Mouse (Mus musculus): ENCODE results near the gene Smim13. TPM values are rescaled to one million over a fixed set of nuclear protein-coding genes. Genes with fewer than 3 reads are reported as not detected.
"Not testable (repeated sequence)": the region's sequence is repeated elsewhere in the genome, so short reads cannot be mapped to it uniquely, and the experiment has no call there.

The Smim13 gene
- polyA plus RNA-seq, 1 experiment from 2014 or later: 13.5 TPM

GRCm38 (mm10) chr13:41256962-41257361, 7.3 kb downstream of the Smim13 start:
- H3K27ac ChIP-seq (ENCODE audit: low read length): no peak overlapping the region
- no peaks in the 10 kb centered on the region for H3K36me3 ChIP-seq (ENCODE audit: control insufficient read depth, insufficient read depth, low read length)
- no peaks in the 10 kb centered on the region for H3K9me3 ChIP-seq (ENCODE audit: control insufficient read depth, low read depth, low read length)
- no peak for ATAC-seq (ENCODE audit: insufficient number of reproducible peaks, insufficient read depth, low FRiP score, low read depth)
- H3K4me3 ChIP-seq (ENCODE audit: low read depth, low read length): no peak overlapping the region
- no peaks in the 10 kb centered on the region for H3K4me1 ChIP-seq (ENCODE audit: control insufficient read depth, insufficient read depth, low read length)
- no peak overlapping the region for H3K4me2 ChIP-seq (replicated peaks; ENCODE audit: low read depth, low read length)
- H3K9ac ChIP-seq (replicated peaks; ENCODE audit: low read depth, low read length): no peak overlapping the region
- 89% methylated on average over 3 of the region's 3 CpGs for WGBS
- H3K27me3 ChIP-seq (ENCODE audit: control insufficient read depth, insufficient read depth, low read length): no peaks in the 10 kb centered on the region

- Histone ChIP-seq H3K27me3 (ENCODE audit: control insufficient read depth, insufficient read depth, low read length) (no peaks in the 10 kb centered on the region), H3K27ac (ENCODE audit: low read length) (no peak overlapping the region), H3K9me3 (ENCODE audit: control insufficient read depth, low read depth, low read length) (no peaks in the 10 kb centered on the region), H3K4me3 (ENCODE audit: low read depth, low read length) (no peak overlapping the region), H3K9ac (replicated peaks; ENCODE audit: low read depth, low read length) (no peak overlapping the region), H3K4me1 (ENCODE audit: control insufficient read depth, insufficient read depth, low read length) (no peaks in the 10 kb centered on the region), H3K36me3 (ENCODE audit: control insufficient read depth, insufficient read depth, low read length) (no peaks in the 10 kb centered on the region), H3K4me2 (replicated peaks; ENCODE audit: low read depth, low read length) (no peak overlapping the region)
- WGBS: 83% methylated on average over 4 of the region's 4 CpGs
- no peak for ATAC-seq (ENCODE audit: insufficient number of reproducible peaks, insufficient read depth, low FRiP score, low read depth)
These were observed 8.2 kb downstream of the Smim13 start for GRCm38 (mm10) chr13:41257851-41258250.

DNA sequence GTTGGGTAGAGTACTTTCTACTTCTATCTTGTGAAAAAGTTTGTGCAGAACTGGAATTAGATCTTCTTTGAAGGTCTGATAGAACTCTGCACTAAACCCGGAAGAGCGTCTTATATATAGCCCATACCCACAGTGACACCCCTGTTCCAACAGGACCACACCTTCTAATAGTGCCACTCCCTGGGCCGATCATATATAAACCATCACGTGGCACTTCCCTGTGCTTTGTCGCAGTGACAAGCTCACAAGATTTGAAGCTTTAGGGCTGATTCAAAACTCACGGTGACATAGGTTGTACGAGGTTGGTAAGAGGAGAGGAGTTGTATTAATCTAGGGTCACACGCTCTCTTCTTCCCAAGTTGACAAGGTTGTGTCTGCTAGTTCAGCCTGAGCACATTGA, 12.0 kb downstream of the Smim13 start:
- H3K36me3 ChIP-seq (ENCODE audit: control insufficient read depth, insufficient read depth, low read length); H3K4me2 ChIP-seq (replicated peaks; ENCODE audit: low read depth, low read length); H3K4me1 ChIP-seq (ENCODE audit: control insufficient read depth, insufficient read depth, low read length); H3K27ac ChIP-seq (ENCODE audit: low read length); H3K9ac ChIP-seq (replicated peaks; ENCODE audit: low read depth, low read length); H3K9me3 ChIP-seq (ENCODE audit: control insufficient read depth, low read depth, low read length); ATAC-seq (ENCODE audit: insufficient number of reproducible peaks, insufficient read depth, low FRiP score, low read depth); H3K27me3 ChIP-seq (ENCODE audit: control insufficient read depth, insufficient read depth, low read length); H3K4me3 ChIP-seq (ENCODE audit: low read depth, low read length): not testable (repeated sequence)
- WGBS: 89% methylated on average over 8 of the region's 8 CpGs

DNA sequence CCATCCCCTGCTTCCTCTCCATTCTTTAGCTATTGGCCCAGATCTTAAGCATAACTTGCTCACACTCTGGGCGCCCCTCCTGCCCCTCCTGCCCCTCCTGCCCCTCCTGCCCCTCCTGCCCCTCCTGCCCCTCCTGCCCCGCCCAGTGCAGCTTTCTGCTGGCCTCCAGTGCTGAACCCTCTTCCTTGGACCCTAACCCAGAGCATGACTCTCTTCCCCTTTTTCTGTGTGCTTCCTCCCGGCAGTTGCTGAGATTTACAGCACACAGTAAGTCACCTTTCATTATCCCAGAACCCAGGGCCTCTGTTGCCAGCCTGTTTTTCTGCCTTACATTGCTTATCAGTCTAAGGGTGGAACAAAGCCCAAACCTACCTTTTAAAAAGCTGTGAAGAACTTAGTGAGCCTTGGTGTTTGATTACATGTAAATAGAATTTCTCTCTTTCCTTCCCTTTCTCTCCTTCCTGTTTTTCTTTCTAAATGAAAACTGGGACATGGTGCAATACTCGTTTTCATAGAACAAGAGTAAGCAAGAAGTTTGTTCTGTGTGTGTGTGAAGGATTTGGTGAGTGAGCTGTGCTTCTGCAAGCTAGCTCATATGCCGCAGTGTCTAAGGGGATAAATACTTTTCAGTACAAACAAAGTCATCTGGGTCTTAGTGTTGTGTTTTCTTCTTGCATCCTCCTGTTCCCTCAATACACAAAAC, 13.8 kb downstream of the Smim13 start:
- Histone ChIP-seq H3K9me3 (ENCODE audit: control insufficient read depth, low read depth, low read length) (peaks cover 6% of the 10 kb centered on the region; the same call in 1 of the 2 replicates), H3K27ac (ENCODE audit: low read length) (no peak overlapping the region), H3K36me3 (ENCODE audit: control insufficient read depth, insufficient read depth, low read length) (no peaks in the 10 kb centered on the region), H3K4me3 (ENCODE audit: low read depth, low read length) (no peak overlapping the region), H3K9ac (replicated peaks; ENCODE audit: low read depth, low read length) (no peak overlapping the region), H3K4me2 (replicated peaks; ENCODE audit: low read depth, low read length) (no peak overlapping the region), H3K27me3 (ENCODE audit: control insufficient read depth, insufficient read depth, low read length) (no peaks in the 10 kb centered on the region), H3K4me1 (ENCODE audit: control insufficient read depth, insufficient read depth, low read length) (no peaks in the 10 kb centered on the region)
- ATAC-seq (ENCODE audit: insufficient number of reproducible peaks, insufficient read depth, low FRiP score, low read depth): no peak
- 80% methylated on average over 5 of the region's 5 CpGs for WGBS

GRCm38 (mm10) chr13:41267827-41268408, 18.3 kb downstream of the Smim13 start:
- 45% methylated on average over 7 of the region's 7 CpGs for WGBS

GRCm38 (mm10) chr13:41273927-41274650, 24.4 kb downstream of the Smim13 start, which contains the start of gene Gm17364:
Gene Gm17364 (minus strand): TSS chr13:41273977.
- no peak within 1 kb of the TSS for H3K9ac ChIP-seq (replicated peaks; ENCODE audit: low read depth, low read length)
- H3K4me3 ChIP-seq (ENCODE audit: low read depth, low read length): no peak within 1 kb of the TSS
- no peak within 1 kb of the TSS for H3K4me2 ChIP-seq (replicated peaks; ENCODE audit: low read depth, low read length)
- no peak for ATAC-seq (ENCODE audit: insufficient number of reproducible peaks, insufficient read depth, low FRiP score, low read depth)
- WGBS: 93% methylated on average over 10 of the region's 10 CpGs
- H3K9me3 ChIP-seq (ENCODE audit: control insufficient read depth, low read depth, low read length): no peaks in the 10 kb centered on the region
- no peak within 1 kb of the TSS for H3K27ac ChIP-seq (ENCODE audit: low read length)
- H3K36me3 ChIP-seq (ENCODE audit: control insufficient read depth, insufficient read depth, low read length): peaks cover 3% of the 10 kb centered on the region; the same call in 1 of the 2 replicates
- no peaks in the 10 kb centered on the region for H3K27me3 ChIP-seq (ENCODE audit: control insufficient read depth, insufficient read depth, low read length)
- H3K4me1 ChIP-seq (ENCODE audit: control insufficient read depth, insufficient read depth, low read length): no peaks in the 10 kb centered on the region

More at GRCm38 (mm10) chr13:41267827-41268408, 18.3 kb downstream of the Smim13 start:
- no peak overlapping the region for H3K9ac ChIP-seq (replicated peaks; ENCODE audit: low read depth, low read length)
- ATAC-seq (ENCODE audit: insufficient number of reproducible peaks, insufficient read depth, low FRiP score, low read depth): no peak
- H3K9me3 ChIP-seq (ENCODE audit: control insufficient read depth, low read depth, low read length): peaks cover 6% of the 10 kb centered on the region; the same call in 1 of the 2 replicates
- H3K4me3 ChIP-seq (ENCODE audit: low read depth, low read length): no peak overlapping the region
- H3K27me3 ChIP-seq (ENCODE audit: control insufficient read depth, insufficient read depth, low read length): no peaks in the 10 kb centered on the region
- no peak overlapping the region for H3K4me2 ChIP-seq (replicated peaks; ENCODE audit: low read depth, low read length)
- H3K36me3 ChIP-seq (ENCODE audit: control insufficient read depth, insufficient read depth, low read length): no peaks in the 10 kb centered on the region
- H3K4me1 ChIP-seq (ENCODE audit: control insufficient read depth, insufficient read depth, low read length): no peaks in the 10 kb centered on the region
- H3K27ac ChIP-seq (ENCODE audit: low read length): no peak overlapping the region

DNA sequence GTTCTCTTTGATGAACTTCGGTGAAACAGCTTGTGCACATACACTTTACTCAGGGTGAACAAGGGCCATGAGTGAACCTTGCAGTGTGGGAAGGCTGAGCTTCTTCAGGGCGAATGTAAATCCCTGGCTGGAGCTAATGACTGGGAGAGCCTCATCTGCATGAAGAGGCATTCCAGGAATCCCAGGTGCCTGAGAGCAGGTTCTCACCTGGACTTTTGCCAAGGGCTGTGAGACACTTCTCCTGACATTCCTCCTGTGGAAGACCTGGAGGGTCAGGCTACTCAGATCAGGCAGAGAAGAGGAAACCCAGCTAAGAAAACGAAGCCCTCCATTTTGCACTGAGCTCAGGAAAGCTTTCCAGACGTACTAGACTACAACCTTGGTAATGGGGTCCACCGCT, 31.1 kb downstream of the Smim13 start:
- Histone ChIP-seq H3K36me3 (ENCODE audit: control insufficient read depth, insufficient read depth, low read length) (no peaks in the 10 kb centered on the region), H3K4me1 (ENCODE audit: control insufficient read depth, insufficient read depth, low read length) (no peaks in the 10 kb centered on the region), H3K27me3 (ENCODE audit: control insufficient read depth, insufficient read depth, low read length) (no peaks in the 10 kb centered on the region), H3K4me3 (ENCODE audit: low read depth, low read length) (no peak overlapping the region), H3K4me2 (replicated peaks; ENCODE audit: low read depth, low read length) (no peak overlapping the region), H3K9ac (replicated peaks; ENCODE audit: low read depth, low read length) (no peak overlapping the region), H3K9me3 (ENCODE audit: control insufficient read depth, low read depth, low read length) (no peaks in the 10 kb centered on the region), H3K27ac (ENCODE audit: low read length) (no peak overlapping the region)
- ATAC-seq (ENCODE audit: insufficient number of reproducible peaks, insufficient read depth, low FRiP score, low read depth): no peak
- WGBS: 60% methylated on average over 5 of the region's 5 CpGs

DNA sequence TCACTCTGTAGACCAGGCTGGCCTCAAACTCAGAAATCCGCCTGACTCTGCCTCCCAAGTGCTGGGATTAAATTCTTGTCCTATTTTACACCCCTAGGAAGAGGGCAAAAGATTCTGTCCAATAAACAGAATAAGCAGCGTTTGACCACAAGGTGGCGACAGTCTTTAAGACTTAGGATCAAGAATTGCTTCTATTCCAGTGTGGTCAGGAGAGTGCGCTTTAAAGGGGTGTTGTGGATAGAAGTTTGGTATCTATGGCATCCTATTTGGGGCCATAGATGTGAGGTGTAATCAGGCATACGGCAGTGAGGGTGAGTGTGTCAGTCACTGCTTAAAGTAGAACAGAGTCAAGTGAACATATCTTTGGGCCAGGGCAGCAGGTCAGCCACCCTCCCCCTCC, 33.6 kb downstream of the Smim13 start:
- H3K4me3 ChIP-seq (ENCODE audit: low read depth, low read length): no peak overlapping the region
- 24% methylated on average over 5 of the region's 5 CpGs for WGBS
- no peaks in the 10 kb centered on the region for H3K4me1 ChIP-seq (ENCODE audit: control insufficient read depth, insufficient read depth, low read length)
- no peak overlapping the region for H3K27ac ChIP-seq (ENCODE audit: low read length)
- H3K4me2 ChIP-seq (replicated peaks; ENCODE audit: low read depth, low read length): no peak overlapping the region
- no peak overlapping the region for H3K9ac ChIP-seq (replicated peaks; ENCODE audit: low read depth, low read length)
- no peaks in the 10 kb centered on the region for H3K27me3 ChIP-seq (ENCODE audit: control insufficient read depth, insufficient read depth, low read length)
- no peaks in the 10 kb centered on the region for H3K9me3 ChIP-seq (ENCODE audit: control insufficient read depth, low read depth, low read length)
- H3K36me3 ChIP-seq (ENCODE audit: control insufficient read depth, insufficient read depth, low read length): no peaks in the 10 kb centered on the region
- no peak for ATAC-seq (ENCODE audit: insufficient number of reproducible peaks, insufficient read depth, low FRiP score, low read depth)

Data from stomach, embryonic 14.5 days (tissue).